Mouse (Mus musculus): ENCODE data around the gene Slc26a9.

The Slc26a9 gene

DNA sequence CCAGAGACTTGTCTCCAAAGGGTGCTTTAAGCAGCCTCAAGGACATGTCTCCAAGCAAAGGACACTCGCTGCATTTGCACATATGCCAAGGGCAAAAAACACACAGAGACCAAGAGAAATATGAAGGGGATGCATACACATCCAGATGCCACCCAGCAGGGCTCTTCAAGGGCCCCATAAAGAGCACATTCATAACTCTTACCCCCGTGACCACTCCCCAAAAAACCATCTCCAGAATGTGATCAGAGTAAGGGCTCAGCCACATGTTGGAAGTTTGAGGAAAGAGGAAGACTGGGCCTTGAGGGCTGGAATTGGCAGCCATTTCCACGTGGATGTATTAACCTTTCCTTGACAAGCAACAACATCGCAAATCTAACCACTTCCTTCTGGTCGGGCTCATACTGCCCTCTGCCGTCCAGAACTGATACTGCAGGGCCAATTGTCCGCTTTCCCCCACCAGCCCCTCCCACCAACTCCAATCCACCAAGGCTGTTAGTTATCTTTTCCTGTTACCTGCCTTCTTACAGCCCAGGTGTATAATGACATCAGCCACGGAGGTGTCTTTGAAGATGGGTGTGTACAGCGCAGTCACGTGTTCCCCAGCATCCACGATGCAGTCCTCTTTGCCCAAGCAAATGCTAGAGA is 21.7 kb downstream of the Slc26a9 start:
- peak; percentile 89 for DNase-seq (ENCODE audit: low read depth, low spot score)

- no peak for DNase-seq (ENCODE audit: low read depth, low spot score)
These were observed 25.5 kb downstream of the Slc26a9 start for GRCm38 (mm10) chr1:131769296-131769695.

GRCm38 (mm10) chr1:131770656-131771055 is 26.8 kb downstream of the Slc26a9 start:
- no peak for DNase-seq (ENCODE audit: low read depth, low spot score)

DNA sequence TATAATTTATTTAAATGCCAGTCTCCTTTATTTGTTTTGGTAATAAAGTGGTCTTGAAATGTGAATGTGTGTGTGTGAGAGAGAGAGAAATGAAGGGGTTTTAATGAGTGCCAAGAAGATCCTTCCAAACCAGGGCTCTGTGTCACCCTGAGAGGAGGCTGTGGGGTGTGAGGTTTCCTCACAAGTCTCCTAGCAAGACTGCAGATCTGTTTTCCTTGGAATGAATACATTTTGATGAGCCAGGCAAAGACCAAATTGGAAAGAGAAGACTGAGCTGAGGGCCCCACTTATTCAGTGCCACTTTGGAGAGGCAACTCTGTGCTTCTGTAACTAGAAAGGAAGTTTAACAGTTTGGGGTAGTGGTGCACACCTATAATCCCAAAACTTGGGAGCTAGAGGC is 27.6 kb downstream of the Slc26a9 start:
- DNase-seq (ENCODE audit: low read depth, low spot score): no peak

GRCm38 (mm10) chr1:131794591-131794990 is 50.8 kb downstream of the Slc26a9 start:
- no peak for DNase-seq (ENCODE audit: low read depth, low spot score)

DNA sequence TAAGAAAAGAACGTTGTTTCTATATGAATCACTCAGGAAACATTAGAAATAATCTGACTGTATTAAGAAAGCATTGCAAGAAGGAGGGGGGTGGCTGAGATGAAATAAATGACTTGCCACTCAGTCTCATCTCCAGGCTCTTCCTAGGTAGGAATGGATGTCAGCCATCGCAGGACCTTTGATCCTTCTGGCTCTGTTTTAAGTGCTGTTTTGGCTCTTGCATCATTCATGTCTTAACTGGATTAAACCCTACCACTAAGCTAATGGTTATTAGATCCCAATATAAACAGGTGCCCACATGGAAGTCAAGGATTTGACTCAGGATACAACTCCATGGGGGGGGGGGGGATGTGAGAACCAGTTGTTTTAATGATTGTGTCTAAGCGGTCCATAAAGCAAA is 51.3 kb downstream of the Slc26a9 start:
- no peak for DNase-seq (ENCODE audit: low read depth, low spot score)

GRCm38 (mm10) chr1:131797202-131797909 is 53.5 kb downstream of the Slc26a9 start, which contains the start of gene Pm20d1:
Gene Pm20d1, plus strand, starts transcription at chr1:131797381.
- peak; percentile 93 for DNase-seq (ENCODE audit: low read depth, low spot score)

DNA sequence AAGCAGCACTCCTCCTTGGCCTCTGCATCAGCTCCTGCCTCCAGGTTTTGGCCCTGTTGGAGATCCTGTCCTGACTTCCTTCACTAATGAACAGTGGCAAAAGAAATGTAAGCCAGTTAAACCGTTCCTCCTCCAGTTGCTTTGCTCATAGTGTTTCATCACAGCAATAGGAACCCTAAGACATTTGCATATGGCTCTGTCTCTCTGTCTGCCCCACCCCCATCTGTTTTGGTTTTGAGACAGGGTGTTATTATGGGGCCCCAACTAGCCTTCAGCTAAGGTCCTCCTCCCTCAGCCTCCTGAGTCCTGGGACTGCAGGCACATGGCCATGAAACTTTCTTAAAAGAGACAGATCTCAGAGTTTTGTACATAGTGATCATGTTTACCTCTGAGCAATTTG is 56.2 kb downstream of the Slc26a9 start:
- no peak for DNase-seq (ENCODE audit: low read depth, low spot score)

- no peak for DNase-seq (ENCODE audit: low read depth, low spot score)
These were observed 57.2 kb downstream of the Slc26a9 start for GRCm38 (mm10) chr1:131801071-131801470.

DNA sequence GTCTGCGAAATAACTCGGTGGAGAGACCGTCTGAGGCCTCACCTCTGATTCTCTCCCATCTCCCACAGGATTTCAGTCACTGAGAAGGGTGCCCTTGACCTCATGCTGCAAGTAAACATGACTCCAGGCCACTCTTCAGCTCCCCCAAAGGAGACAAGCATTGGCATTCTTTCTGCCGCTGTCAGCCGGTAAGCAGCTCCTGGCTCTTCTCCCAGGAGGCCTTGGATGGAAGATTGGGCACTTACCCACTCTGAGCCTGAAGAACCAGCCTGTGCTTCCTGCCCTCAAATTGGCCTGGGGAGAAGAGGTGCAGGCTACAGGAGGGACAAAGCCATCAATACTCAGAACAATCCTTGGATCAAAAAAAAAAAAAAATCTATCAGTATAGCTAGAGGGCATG is 58.8 kb downstream of the Slc26a9 start:
- DNase-seq (ENCODE audit: low read depth, low spot score): no peak

- DNase-seq (ENCODE audit: low read depth, low spot score): no peak
These were observed 60.3 kb downstream of the Slc26a9 start for GRCm38 (mm10) chr1:131804166-131804565.

DNA sequence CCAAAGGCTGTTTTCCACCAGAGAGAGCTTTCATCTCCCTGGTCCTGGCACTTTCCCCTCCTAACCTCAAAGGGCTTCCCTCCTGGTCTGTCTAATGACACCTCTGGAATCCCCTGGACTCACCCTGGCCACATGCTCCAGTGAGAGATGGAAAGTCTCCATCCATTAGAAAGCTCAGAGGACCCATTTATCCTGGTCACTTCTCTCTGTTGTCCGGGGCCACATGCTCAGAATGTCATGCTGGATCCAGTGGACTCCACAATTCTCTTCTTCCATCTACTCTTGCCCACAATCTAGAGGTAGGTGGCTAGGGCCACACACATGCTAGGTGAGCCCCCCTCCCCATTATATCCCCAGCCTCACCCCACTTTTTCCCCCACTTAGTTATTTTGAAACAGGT is 65.2 kb downstream of the Slc26a9 start:
- no peak for DNase-seq (ENCODE audit: low read depth, low spot score)

DNA sequence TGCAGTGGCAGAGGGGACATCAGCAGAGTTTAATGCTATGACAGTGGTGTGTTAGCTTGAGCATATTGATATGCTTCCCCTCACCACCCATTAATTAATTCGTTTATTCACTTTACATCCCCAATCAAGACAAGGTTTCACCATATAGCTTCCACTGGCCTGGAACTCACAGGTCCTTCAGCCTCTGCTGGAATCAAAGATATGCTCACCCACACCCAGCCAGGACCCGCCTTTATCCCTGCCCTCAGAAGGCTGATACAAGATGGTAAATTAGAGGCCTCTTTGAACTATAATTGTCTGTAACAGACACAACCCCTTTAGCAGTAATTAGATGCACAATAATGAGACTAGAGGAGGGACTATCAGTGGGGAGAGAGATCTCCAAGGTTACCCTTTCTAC is 65.8 kb downstream of the Slc26a9 start:
- DNase-seq (ENCODE audit: low read depth, low spot score): no peak

- DNase-seq (ENCODE audit: low read depth, low spot score): no peak
These were observed 67.6 kb downstream of the Slc26a9 start for GRCm38 (mm10) chr1:131811393-131811792.

- DNase-seq (ENCODE audit: low read depth, low spot score): no peak
These were observed 68.2 kb downstream of the Slc26a9 start for GRCm38 (mm10) chr1:131812006-131812405.

- no peak for DNase-seq (ENCODE audit: low read depth, low spot score)
These were observed 68.9 kb downstream of the Slc26a9 start for GRCm38 (mm10) chr1:131812631-131813295.

DNA sequence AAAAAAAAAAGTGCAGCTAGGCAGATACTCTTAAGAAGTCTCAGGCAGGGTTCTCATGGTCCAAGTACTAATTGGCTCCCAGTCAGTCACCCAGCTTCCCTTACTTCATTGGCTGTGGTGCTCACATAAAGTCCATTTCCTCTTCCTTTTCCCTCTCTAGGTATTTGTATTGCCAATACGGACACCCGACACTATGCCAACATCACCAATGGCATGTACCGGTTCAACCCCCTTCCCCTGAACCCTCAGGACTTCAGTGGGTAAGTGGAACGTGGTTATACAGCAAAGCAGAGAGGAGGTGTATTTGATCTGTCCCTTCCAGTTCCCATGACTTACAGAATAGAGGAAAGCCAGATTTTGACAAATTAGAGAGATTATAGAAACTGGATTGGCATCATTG is 69.9 kb downstream of the Slc26a9 start:
- DNase-seq (ENCODE audit: low read depth, low spot score): no peak

DNA sequence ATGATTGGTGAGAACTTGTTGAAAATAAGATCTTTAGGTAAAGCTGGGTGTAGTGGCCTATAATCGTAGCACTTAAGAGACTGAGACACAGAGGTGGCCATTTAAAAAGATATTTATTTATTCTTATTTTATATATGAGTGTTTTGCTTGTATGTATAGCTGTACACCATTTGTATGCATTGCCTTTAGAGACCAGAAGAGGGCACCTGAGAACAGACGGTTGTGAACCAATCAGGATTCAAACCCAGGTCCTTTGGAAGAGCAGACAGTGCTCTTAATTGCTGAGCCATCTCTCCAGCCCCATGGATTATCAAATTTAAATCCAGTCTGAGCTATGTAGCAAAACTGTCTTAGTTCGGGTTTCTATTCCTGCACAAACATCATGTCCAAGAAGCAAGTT is 70.4 kb downstream of the Slc26a9 start:
- peak; percentile 38 for DNase-seq (ENCODE audit: low read depth, low spot score)

DNA sequence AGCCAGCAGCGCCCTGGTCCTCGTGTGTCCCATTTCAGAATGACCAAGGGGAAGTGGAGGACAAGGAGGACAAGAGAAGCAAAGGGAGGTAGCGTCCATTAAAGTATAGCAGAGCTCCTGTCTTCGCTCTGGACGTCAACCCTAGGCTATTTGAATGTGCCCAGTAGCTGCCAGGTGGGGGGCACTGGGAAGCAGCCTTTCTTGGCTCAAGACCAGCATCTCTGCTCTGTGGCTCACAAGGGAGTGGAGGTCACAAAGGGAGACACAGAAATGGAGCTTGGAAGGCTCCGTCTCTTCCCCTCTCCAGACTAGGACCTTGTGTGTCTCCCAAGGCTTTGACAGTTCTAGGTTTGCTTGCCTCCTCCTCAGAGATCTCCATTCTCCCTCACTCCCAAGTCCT is 73.1 kb downstream of the Slc26a9 start:
- no peak for DNase-seq (ENCODE audit: low read depth, low spot score)

GRCm38 (mm10) chr1:131820353-131820752 is 76.5 kb downstream of the Slc26a9 start:
- peak; percentile 92 for DNase-seq (ENCODE audit: low read depth, low spot score)

GRCm38 (mm10) chr1:131820887-131821328 is 77.1 kb downstream of the Slc26a9 start:
- no peak for DNase-seq (ENCODE audit: low read depth, low spot score)
